Mouse (Mus musculus) thymus, adult 2 months (tissue): Measurements from ENCODE around the gene 0610037L13Rik. TPM values are rescaled to one million over a fixed set of nuclear protein-coding genes. Genes with fewer than 3 reads are reported as not detected.

Experiments
- DNase-seq: peaks from one replicate; pipeline ENCODE4 v3.0.0; 2021
- H3K27ac ChIP-seq: fragments of 200-500 bp; 2 replicates; pipeline ENCODE4 v1.5.1; 2012; ENCODE audit warnings: low read length, control low read depth; ENCODE audit not compliant: control insufficient read depth, insufficient read depth
- H3K27me3 ChIP-seq: fragments of 200-500 bp; 2 replicates; pipeline ENCODE4 v1.6.1; 2012; ENCODE audit warnings: mild to moderate bottlenecking, low read length, moderate library complexity, mixed read lengths; ENCODE audit not compliant: control insufficient read depth, insufficient read depth
- H3K36me3 ChIP-seq: fragments of 200-500 bp; 2 replicates; pipeline ENCODE4 v1.6.1; 2012; ENCODE audit warnings: mild to moderate bottlenecking, low read length, moderate library complexity; ENCODE audit not compliant: control insufficient read depth, insufficient read depth
- H3K4me1 ChIP-seq: fragments of 200-500 bp; replicated peaks from 2 replicates; pipeline ENCODE4 v1.6.1; 2012; ENCODE audit warnings: low read length; ENCODE audit not compliant: control insufficient read depth, insufficient read depth
- H3K4me3 ChIP-seq: fragments of 200-500 bp; 2 replicates; pipeline ENCODE4 v1.5.1; 2012; ENCODE audit warnings: mild to moderate bottlenecking, low read length, control low read depth, moderate library complexity; ENCODE audit not compliant: control insufficient read depth, insufficient read depth
- CTCF ChIP-seq: fragments of 200-500 bp; IDR thresholded peaks from 2 replicates; pipeline ENCODE4 v1.5.1; 2012; ENCODE audit warnings: mild to moderate bottlenecking, control low read depth, low read length, moderate library complexity, borderline replicate concordance; ENCODE audit not compliant: control insufficient read depth, poor library complexity, insufficient read depth; ENCODE audit errors: extremely low read depth
- POLR2A ChIP-seq: fragments of 200-500 bp; IDR thresholded peaks from 2 replicates; pipeline ENCODE4 v1.6.1; 2012; ENCODE audit warnings: mild to moderate bottlenecking, low read length, control low read depth, moderate library complexity; ENCODE audit not compliant: control insufficient read depth, poor library complexity, insufficient read depth; ENCODE audit errors: extremely low read depth
- WGBS: fragments of 180-500 bp; shearing (Covaris S2); methylation state at CpG from one replicate; pipeline ENCODE4 v1.1.7; 2018; 5-methylcytosine and 5-hydroxymethylcytosine counted together
- polyA plus RNA-seq: library from polyadenylated mRNA; depleted of rRNA; stranded (reverse); fragments of >200 nt; gene quantifications from 2 replicates; pipeline ENCODE4 v1.2.3, GENCODE M21; 2012

Gene 0610037L13Rik
- polyA plus RNA-seq, 1 experiment = 29.7 TPM

DNA sequence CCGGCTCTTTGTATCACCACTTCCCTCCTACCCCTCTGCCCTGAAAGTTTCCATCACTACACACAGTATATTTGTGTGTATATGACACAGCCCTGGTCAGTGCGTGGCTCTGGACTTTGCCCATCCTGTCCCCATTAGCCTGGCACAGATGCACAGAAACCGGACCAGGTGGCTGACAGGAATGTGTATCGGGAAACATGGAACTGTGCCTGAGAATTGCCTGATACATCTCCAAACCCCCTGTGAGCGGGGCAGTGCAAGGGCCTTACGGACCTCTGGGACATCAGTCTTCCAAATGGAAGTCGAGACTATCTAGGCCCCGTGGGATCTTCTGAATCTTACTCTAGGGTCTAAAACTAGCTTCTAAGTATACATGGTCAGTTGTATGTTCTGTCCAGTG is 36.3 kb upstream of the 0610037L13Rik start:
- Histone ChIP-seq H3K27ac (no peak overlapping the region), H3K4me1 (no peaks in the 10 kb centered on the region), H3K4me3 (no peak overlapping the region), H3K27me3 (no peaks in the 10 kb centered on the region), H3K36me3 (no peaks in the 10 kb centered on the region)
- no peak for DNase-seq
- TF ChIP-seq POLR2A = no peak
- no peak for TF ChIP-seq CTCF
- WGBS = 99% methylated on average over 8 of the region's 8 CpGs

GRCm38 (mm10) chr4:107853836-107854235 is 35.8 kb upstream of the 0610037L13Rik start:
- 95% methylated on average over 7 of the region's 7 CpGs for WGBS
- TF ChIP-seq CTCF (no peak), POLR2A (no peak)
- no peaks in the 10 kb centered on the region for H3K27me3 ChIP-seq
- H3K4me3 ChIP-seq = no peak overlapping the region
- no peak overlapping the region for H3K27ac ChIP-seq
- DNase-seq = no peak
- no peaks in the 10 kb centered on the region for H3K4me1 ChIP-seq
- H3K36me3 ChIP-seq = 0 out of 2 replicates have a peak, but pooled peaks cover 3% of the 10 kb centered on the region

GRCm38 (mm10) chr4:107856958-107857686 is 32.5 kb upstream of the 0610037L13Rik start:
- Histone ChIP-seq H3K27me3 (no peaks in the 10 kb centered on the region), H3K36me3 (peaks cover 9% of the 10 kb centered on the region; the same call in 1 of the 2 replicates), H3K27ac (no peak overlapping the region), H3K4me1 (no peaks in the 10 kb centered on the region), H3K4me3 (no peak overlapping the region)
- DNase-seq = no peak
- 96% methylated on average over 11 of the region's 11 CpGs for WGBS
- TF ChIP-seq CTCF (no peak), POLR2A (no peak)

DNA sequence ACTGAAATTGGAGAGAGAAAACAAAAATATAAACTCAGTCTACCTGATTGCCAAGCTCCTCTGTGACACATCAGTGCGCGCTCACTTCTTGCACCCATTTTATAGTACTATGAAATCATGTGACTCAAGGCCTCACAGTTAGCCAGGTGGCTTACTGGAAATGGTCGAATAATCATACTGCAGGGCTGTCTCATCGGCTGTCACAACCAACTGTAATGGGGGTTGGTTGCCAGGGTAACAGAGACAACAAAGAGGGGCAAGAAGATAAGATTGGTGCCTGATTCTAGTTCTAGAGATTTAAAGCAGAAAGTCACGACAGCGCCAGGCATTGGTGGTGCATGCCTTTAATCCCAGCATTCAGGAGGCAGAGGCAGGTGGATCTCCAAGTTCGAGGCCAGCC is 30.6 kb upstream of the 0610037L13Rik start:
- Histone ChIP-seq H3K4me1 (no peaks in the 10 kb centered on the region), H3K27ac (no peak overlapping the region), H3K27me3 (no peaks in the 10 kb centered on the region), H3K36me3 (peaks cover 9% of the 10 kb centered on the region; the same call in 1 of the 2 replicates), H3K4me3 (no peak overlapping the region)
- DNase-seq = no peak
- WGBS = 96% methylated on average over 7 of the region's 7 CpGs
- TF ChIP-seq POLR2A = no peak
- TF ChIP-seq CTCF = no peak

DNA sequence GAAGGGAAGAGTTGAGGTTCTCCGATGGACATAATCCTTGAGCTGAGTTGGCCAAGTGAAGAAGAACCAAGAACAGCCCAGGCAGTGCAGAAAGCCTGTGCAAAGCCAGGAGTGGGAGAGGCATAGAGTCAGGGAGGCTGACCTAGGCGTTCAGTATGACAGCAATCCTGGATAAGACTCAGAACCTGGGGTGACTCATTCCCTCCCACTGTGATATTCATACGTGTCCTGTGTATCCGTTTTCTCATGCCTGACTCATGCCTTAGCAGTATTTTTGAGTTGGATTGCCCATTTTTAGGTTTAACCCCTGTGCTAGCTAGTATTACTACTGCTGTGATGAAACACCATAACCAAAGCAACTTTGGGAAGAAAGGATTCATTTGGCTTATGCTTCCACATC is 24.7 kb upstream of the 0610037L13Rik start:
- 96% methylated on average over 4 of the region's 4 CpGs for WGBS

DNA sequence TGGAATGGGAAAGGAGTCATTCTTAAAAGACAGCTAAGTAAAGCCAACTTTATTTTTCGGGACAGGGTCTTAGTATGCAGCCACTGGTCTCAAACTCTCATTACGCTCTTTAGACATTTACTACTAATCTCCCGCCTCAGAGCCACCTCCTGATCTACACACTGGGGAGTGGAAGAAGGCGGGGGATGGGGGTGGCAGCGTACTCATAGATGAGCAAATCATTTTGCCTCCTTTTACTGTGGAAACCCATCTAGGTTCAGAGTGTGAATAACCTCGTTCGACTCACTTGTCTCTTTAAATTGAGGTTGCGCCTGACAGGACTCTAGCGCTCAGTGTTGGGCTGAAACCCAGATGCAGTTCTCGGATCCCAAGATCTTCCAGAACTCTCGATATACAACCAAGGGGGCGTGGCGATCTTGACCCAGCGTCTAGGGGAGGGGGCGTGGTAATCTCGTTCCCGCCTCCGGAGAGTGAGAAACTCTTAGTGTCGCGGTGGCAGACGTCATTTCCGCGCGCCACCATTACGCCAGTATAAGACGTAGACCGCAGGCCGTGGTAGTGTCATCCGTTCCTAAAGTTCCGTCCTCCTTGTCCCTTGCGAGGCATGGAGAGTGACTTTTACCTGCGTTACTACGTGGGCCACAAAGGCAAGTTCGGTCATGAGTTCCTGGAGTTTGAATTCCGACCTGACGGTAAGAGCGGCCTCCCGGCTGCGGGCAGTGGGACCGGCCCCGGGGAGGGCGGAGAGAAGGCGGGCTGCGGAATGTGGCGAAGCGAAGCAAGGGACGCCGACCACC is 10.2 kb upstream of the 0610037L13Rik start, which contains the start of gene Magoh:
Gene Magoh (plus strand): TSS at position 502 of the 797 bp plus-strand sequence.
- WGBS = 1% methylated on average over 48 of the region's 48 CpGs
- H3K27me3 ChIP-seq = no peaks in the 10 kb centered on the region
- peak; percentile 96 for DNase-seq
- peaks cover 23% of the 10 kb centered on the region for H3K36me3 ChIP-seq
- TF ChIP-seq POLR2A (0 out of 2 replicates have a peak, but pooled peaks have one; percentile 60), CTCF (no peak)
- H3K27ac ChIP-seq = peak within 1 kb of the TSS; percentile 41
- no peaks in the 10 kb centered on the region for H3K4me1 ChIP-seq
- peak within 1 kb of the TSS; percentile 87 for H3K4me3 ChIP-seq

More for the DNA sequence above, 24.7 kb upstream of the 0610037L13Rik start:
- no peaks in the 10 kb centered on the region for H3K4me1 ChIP-seq
- no peak overlapping the region for H3K4me3 ChIP-seq
- no peaks in the 10 kb centered on the region for H3K27me3 ChIP-seq
- peaks cover 3% of the 10 kb centered on the region; the same call in 1 of the 2 replicates for H3K36me3 ChIP-seq
- DNase-seq = no peak
- H3K27ac ChIP-seq = no peak overlapping the region
- TF ChIP-seq CTCF (no peak), POLR2A (no peak)
